8 mouse cellular contexts compared by ENCODE assay signal in genomic region chr14:16249171-16249874, GRCm38 (mm10). TPM values are rescaled to one million over a fixed set of nuclear protein-coding genes. Genes with fewer than 3 reads are reported as not detected.
A peak's percentile ranks its signal among the peaks of the same experiment; 100 is the strongest.
DNase-seq lines count a peak whose midpoint lies in the region; ATAC-seq lines count a peak whose summit lies in the region.

Ngly1 (plus strand) TSS chr14:16249280.
Oxsm (minus strand) TSS chr14:16249808.

- H3K27me3 ChIP-seq in intestine, embryonic 14.5 days (replicated peaks; ENCODE audit: control insufficient read depth, insufficient read depth, low read length), result no peaks in the 10 kb centered on the region

- no peaks in the 10 kb centered on the region for H3K36me3 ChIP-seq in intestine, embryonic 14.5 days (ENCODE audit: control insufficient read depth, insufficient read depth, low read length)

- H3K9ac ChIP-seq in intestine, embryonic 14.5 days (ENCODE audit: low read length), result peak within 1 kb of the TSS; percentile 96

- WGBS in intestine, embryonic 14.5 days, result under 1% methylated on average over 63 of the region's 65 CpGs

- peak within 1 kb of the TSS; percentile 83 for H3K27ac ChIP-seq in intestine, embryonic 14.5 days (ENCODE audit: low read depth)

- peak within 1 kb of the TSS; percentile 89 for H3K4me2 ChIP-seq in intestine, embryonic 14.5 days (ENCODE audit: low read length)

- intact Hi-C loops in left cerebral cortex, postnatal 25 days (cut with DNase I), result loop anchor here (1.0 kb wide), 1 partner anchor 116 kb away; the partner anchor contains the start of gene Top2b

- ATAC-seq in intestine, embryonic 14.5 days (replicated peaks; ENCODE audit: low FRiP score, low TSS enrichment, low read depth), result peak; percentile 99

- peak within 1 kb of the TSS; percentile 75 for H3K4me3 ChIP-seq in intestine, embryonic 14.5 days (ENCODE audit: low read depth, low read length)

- DNase-seq in adrenal gland, adult (ENCODE audit: inconsistent age in 2 of 2, low spot score in 1 of 2), result peak; percentile 91 to 97
- DNase-seq in embryo, embryonic 11 days, result peak; percentile 92
- DNase-seq in gastrocnemius, postnatal 25 days, result peak; percentile 91
- peak; percentile 93 for DNase-seq in intestine, embryonic 14.5 days (ENCODE audit: low spot score)
- DNase-seq in left cerebral cortex, postnatal 25 days (ENCODE audit: low spot score in 2 of 2), result peak; percentile 81 to 85
- DNase-seq in mesoderm, embryonic 11.5 days (ENCODE audit: low read depth, low spot score), result peak; percentile 87
- peak; percentile 90 for DNase-seq in right cerebral cortex, postnatal 25 days
- peak; percentile 80 to 83 for DNase-seq in urinary bladder, postnatal 36 days (ENCODE audit: low spot score in 2 of 2)

- H3K9me3 ChIP-seq in intestine, embryonic 14.5 days (ENCODE audit: control insufficient read depth, low read length), result no peaks in the 10 kb centered on the region

- H3K4me1 ChIP-seq in intestine, embryonic 14.5 days (replicated peaks; ENCODE audit: control insufficient read depth, insufficient read depth, low read length), result peaks cover 10% of the 10 kb centered on the region; the same call in 1 of the 2 replicates

RNA-seq across cellular contexts. Expression of gene Ngly1, which starts in this region (rescaled TPM):
- total RNA-seq in gastrocnemius, postnatal 25 days (2021), result 10 to 100 TPM; 41.5 to 48.3 TPM
- polyA plus RNA-seq in intestine, embryonic 14.5 days (2014; fragmentation: Nextera tagmentation; extraction: Ambion mirVana), result 32.1 and 35.7 TPM in 2 replicates
- total RNA-seq in left cerebral cortex, postnatal 25 days (2021), result 10 to 100 TPM; 31.2 to 31.8 TPM

RNA-seq across cellular contexts. Expression of gene Oxsm, which starts in this region (rescaled TPM):
- 10 to 100 TPM; 11.0 to 11.1 TPM for total RNA-seq in gastrocnemius, postnatal 25 days (2021)
- polyA plus RNA-seq in intestine, embryonic 14.5 days (2014; fragmentation: Nextera tagmentation; extraction: Ambion mirVana), result 2.1 and 2.6 TPM in 2 replicates
- 10 to 100 TPM; 10.9 to 11.2 TPM for total RNA-seq in left cerebral cortex, postnatal 25 days (2021)

Comparison
In these comparisons a context has a peak if more than half of its experiments do, and no peak if none do; other contexts are left out.
1. Peak in every context shown above with its lines: DNase-seq, ATAC-seq, H3K4me3 ChIP-seq and H3K27ac ChIP-seq.